Mouse (Mus musculus) CH12.LX (cell line): ENCODE measurements around the gene Fgf8. TPM values are rescaled to one million over a fixed set of nuclear protein-coding genes. Genes with fewer than 3 reads are reported as not detected.

Source experiments
- DNase-seq: peaks from one replicate; pipeline ENCODE4 v3.0.0-alpha.2; 2013; ENCODE audit errors: extremely low read depth
- H3K27ac ChIP-seq: 2 replicates; pipeline ENCODE4 v1.5.1; 2012; ENCODE audit warnings: low read depth, mild to moderate bottlenecking, control low read depth, moderate library complexity; ENCODE audit not compliant: insufficient read depth
- H3K27me3 ChIP-seq: replicated peaks from 2 replicates; pipeline ENCODE3; 2012; ENCODE audit warnings: inconsistent platforms
- H3K36me3 ChIP-seq, 2 experiments: replicated peaks in 1 of 2; 2 replicates each; pipeline versions ENCODE3 to v1.6.1; 2012; ENCODE audit warnings: inconsistent platforms in 1 of 2, low read length in 1 of 2, mild to moderate bottlenecking in 1 of 2, mixed read lengths in 1 of 2, moderate library complexity in 1 of 2; ENCODE audit not compliant: control insufficient read depth in 1 of 2, insufficient read depth in 1 of 2
- H3K4me1 ChIP-seq, 2 experiments: 2 replicates each; pipeline ENCODE4 v1.6.1; 2012; ENCODE audit warnings: inconsistent platforms in 1 of 2, moderate library complexity in 1 of 2; ENCODE audit not compliant: insufficient read depth in 2 of 2, control insufficient read depth in 1 of 2
- H3K4me2 ChIP-seq: 2 replicates; pipeline ENCODE4 v1.6.1; 2012; ENCODE audit warnings: low read depth, mild to moderate bottlenecking, control low read depth; ENCODE audit not compliant: poor library complexity, insufficient read depth, severe bottlenecking
- H3K4me3 ChIP-seq, 3 experiments: fragments of 150-350 bp in 1 of 3; sonication (generic) in 1 of 3; replicated peaks in 1 of 3; 2 replicates each; pipeline versions ENCODE3 to v1.5.1; 2011 to 2012; ENCODE audit warnings: low read depth in 2 of 3, low read length in 2 of 3, mild to moderate bottlenecking in 2 of 3, moderate library complexity in 2 of 3, control low read depth in 1 of 3, improper control_type of control experiment in 1 of 3, inconsistent platforms in 1 of 3, mixed read lengths in 1 of 3; ENCODE audit not compliant: poor library complexity in 1 of 3
- H3K79me2 ChIP-seq: replicated peaks from 2 replicates; pipeline ENCODE4 v1.6.1; 2012; ENCODE audit warnings: mild to moderate bottlenecking, moderate library complexity; ENCODE audit not compliant: control insufficient read depth, poor library complexity, insufficient read depth, severe bottlenecking; ENCODE audit errors: extremely low read depth
- H3K9ac ChIP-seq: 2 replicates; pipeline ENCODE4 v1.6.1; 2012; ENCODE audit warnings: low read depth, mild to moderate bottlenecking, control low read depth, moderate library complexity; ENCODE audit not compliant: insufficient read depth
- H3K9me3 ChIP-seq: replicated peaks from 2 replicates; pipeline ENCODE3; 2012; ENCODE audit warnings: low read length, inconsistent platforms, mixed read lengths
- BHLHE40 ChIP-seq: IDR thresholded peaks from 2 replicates; pipeline ENCODE4 v1.6.1; 2011; ENCODE audit warnings: mild to moderate bottlenecking, low read depth, low read length, improper control_type of control experiment
- CTCF ChIP-seq, 2 experiments: IDR thresholded peaks in 1 of 2; conservative IDR thresholded peaks in 1 of 2; 2 replicates each; pipeline ENCODE4 v1.5.1; 2011 to 2012; ENCODE audit warnings: low read depth in 2 of 2, low read length in 2 of 2, improper control_type of control experiment in 1 of 2, inconsistent platforms in 1 of 2, mild to moderate bottlenecking in 1 of 2, moderate library complexity in 1 of 2
- E2F4 ChIP-seq: IDR thresholded peaks from 2 replicates; pipeline ENCODE4 v1.6.1; 2011; ENCODE audit warnings: low read depth, low read length, improper control_type of control experiment; ENCODE audit not compliant: insufficient replicate concordance
- ELF1 ChIP-seq: IDR thresholded peaks from 2 replicates; pipeline ENCODE4 v1.6.1; 2014; ENCODE audit warnings: low read depth, mild to moderate bottlenecking, inconsistent platforms, low read length, improper control_type of control experiment
- EP300 ChIP-seq: IDR thresholded peaks from 2 replicates; pipeline ENCODE4 v1.6.1; 2011; ENCODE audit warnings: low read length, improper control_type of control experiment
- ETS1 ChIP-seq: conservative IDR thresholded peaks from 2 replicates; pipeline ENCODE4 v1.6.1; 2012; ENCODE audit warnings: low read depth, mild to moderate bottlenecking, inconsistent platforms, low read length, improper control_type of control experiment, moderate library complexity
- JUN ChIP-seq: IDR thresholded peaks from 2 replicates; pipeline ENCODE4 v1.6.1; 2011; ENCODE audit warnings: low read depth, mild to moderate bottlenecking, low read length, improper control_type of control experiment, moderate library complexity; ENCODE audit not compliant: insufficient read depth
- JUND ChIP-seq: conservative IDR thresholded peaks from 2 replicates; pipeline ENCODE4 v1.6.1; 2011; ENCODE audit warnings: low read depth, low read length, improper control_type of control experiment
- KAT2A ChIP-seq: IDR thresholded peaks from 2 replicates; pipeline ENCODE4 v1.6.1; 2012; ENCODE audit warnings: low read length, improper control_type of control experiment, inconsistent platforms; ENCODE audit not compliant: insufficient replicate concordance
- MYC ChIP-seq: IDR thresholded peaks from 2 replicates; pipeline ENCODE4 v1.6.1; 2011; ENCODE audit warnings: low read depth, mild to moderate bottlenecking, improper control_type of control experiment, low read length
- POLR2A ChIP-seq: IDR thresholded peaks from 2 replicates; pipeline ENCODE4 v1.6.1; 2011; ENCODE audit warnings: low read depth, mild to moderate bottlenecking, improper control_type of control experiment, low read length
- RAD21 ChIP-seq: IDR thresholded peaks from 2 replicates; pipeline ENCODE4 v1.6.1; 2011; ENCODE audit warnings: low read depth, mild to moderate bottlenecking, low read length, improper control_type of control experiment, moderate library complexity
- SIN3A ChIP-seq: IDR thresholded peaks from 2 replicates; pipeline ENCODE4 v1.6.1; 2012; ENCODE audit warnings: low read length, improper control_type of control experiment, inconsistent platforms
- USF1 ChIP-seq: IDR thresholded peaks from 2 replicates; pipeline ENCODE4 v1.6.1; 2014; ENCODE audit warnings: low read depth, mild to moderate bottlenecking, inconsistent platforms, low read length, improper control_type of control experiment
- USF2 ChIP-seq: conservative IDR thresholded peaks from 2 replicates; pipeline ENCODE4 v1.6.1; 2011; ENCODE audit warnings: low read depth, low read length, improper control_type of control experiment
- dilution Hi-C: fragments of 300-500 bp; cut with MboI; formaldehyde crosslinking; loops from 2 replicates; pipeline ENCODE4 v1.14.3; 2020; ENCODE audit warnings: low sequenced_read_pairs; ENCODE audit not compliant: extremely low pct_unique_long_range_greater_than_20kb, extremely low pct_ligation_motif_present
- in situ Hi-C: fragments of 300-500 bp; cut with MboI; formaldehyde crosslinking; loops from 3 replicates; pipeline ENCODE4 v1.14.3; 2019; ENCODE audit warnings: low sequenced_read_pairs, low pct_ligation_motif_present, low pct_unique_long_range_greater_than_20kb, mixed read lengths
- polyA plus RNA-seq: library from polyadenylated mRNA; unstranded; fragments of >175 nt; gene quantifications from 2 replicates; pipeline ENCODE4 v1.2.1, GENCODE M21; 2012; ENCODE audit warnings: low read depth; ENCODE audit not compliant: insufficient read length
- total RNA-seq, 2 experiments: library from RNA; depleted of rRNA; stranded (reverse); fragments of 300-350 nt in 1 of 2; fragments of >200 nt in 1 of 2; gene quantifications; 2 replicates each; pipeline ENCODE4 v1.2.3; 2012 to 2014

Gene Fgf8
- total and polyA plus RNA-seq, 3 experiments = not detected

GRCm38 (mm10) chr19:45780350-45780915 lies 37.7 kb upstream of the Fgf8 start:
- H3K4me2 ChIP-seq = peak overlapping the region; percentile 97
- TF ChIP-seq BHLHE40 (0 out of 2 replicates have a peak, but pooled peaks have one; percentile 32), USF2 (no peak)
- TF ChIP-seq, all 38 proteins: peak for 1
- Histone ChIP-seq H3K36me3 (peaks cover 31 to 60% of the 10 kb centered on the region in 2 experiments), H3K9ac (peak overlapping the region; percentile 90), H3K4me3 (no peak overlapping the region), H3K27me3 (no peaks in the 10 kb centered on the region), H3K4me1 (peaks cover 9 to 30% of the 10 kb centered on the region in 2 experiments), H3K27ac (no peak overlapping the region), H3K79me2 (peaks cover 62% of the 10 kb centered on the region), H3K9me3 (no peaks in the 10 kb centered on the region)
- dilution Hi-C loops = no loop called here
- no peak for DNase-seq
- in situ Hi-C loops = no loop called here

- peaks cover 4 to 14% of the 10 kb centered on the region in 2 experiments for H3K4me1 ChIP-seq
- no peak overlapping the region for H3K4me3 ChIP-seq
- no peaks in the 10 kb centered on the region for H3K27me3 ChIP-seq
- dilution Hi-C loops = no loop called here
- in situ Hi-C loops = no loop called here
- no peaks in the 10 kb centered on the region for H3K9me3 ChIP-seq
- no peak for DNase-seq
- no peak overlapping the region for H3K27ac ChIP-seq
- no peak overlapping the region for H3K9ac ChIP-seq
- TF ChIP-seq KAT2A (no peak), CTCF (conservative IDR thresholded peaks at IDR 0.05 in 1 of 2, IDR thresholded peaks at IDR 0.05 in 1 of 2; ENCODE audit: low read depth in 2 of 2, low read length in 2 of 2) (no peak), JUND (no peak), SIN3A (no peak), E2F4 (no peak), JUN (no peak), ETS1 (no peak), USF1 (no peak), ELF1 (no peak), POLR2A (no peak), EP300 (no peak), RAD21 (no peak), MYC (no peak)
- peaks cover 68 to 98% of the 10 kb centered on the region in 2 experiments for H3K36me3 ChIP-seq
- no peak overlapping the region for H3K4me2 ChIP-seq
- H3K79me2 ChIP-seq = peaks cover 40% of the 10 kb centered on the region
Measured at GRCm38 (mm10) chr19:45775486-45775885, 32.8 kb upstream of the Fgf8 start.
